Mouse (Mus musculus) lung, adult 2 months (tissue): ENCODE measurements around the gene Atl3. TPM values are rescaled to one million over a fixed set of nuclear protein-coding genes. Genes with fewer than 3 reads are reported as not detected.

Experiments used
- DNase-seq: peaks from one replicate; pipeline ENCODE4 v3.0.0; 2022
- H3K4me1 ChIP-seq: fragments of 200-500 bp; 2 replicates; pipeline ENCODE4 v1.6.1; 2011; ENCODE audit warnings: low read length; ENCODE audit not compliant: control insufficient read depth, insufficient read depth
- H3K4me3 ChIP-seq: fragments of 200-500 bp; replicated peaks from 2 replicates; pipeline ENCODE3; 2011; ENCODE audit warnings: low read depth, mild to moderate bottlenecking, control low read depth, low read length; ENCODE audit errors: extremely low read depth
- CTCF ChIP-seq: fragments of 200-500 bp; IDR thresholded peaks from 2 replicates; pipeline ENCODE4 v1.5.1; 2011; ENCODE audit warnings: mild to moderate bottlenecking, low read length, control low read depth; ENCODE audit not compliant: insufficient read depth
- POLR2A ChIP-seq: fragments of 200-500 bp; IDR thresholded peaks from 2 replicates; pipeline ENCODE4 v1.6.1; 2011; ENCODE audit warnings: low read depth, mild to moderate bottlenecking, control low read depth, low read length, borderline replicate concordance; ENCODE audit errors: extremely low read depth
- WGBS: fragments of 180-500 bp; shearing (Covaris S2); methylation state at CpG from one replicate; pipeline ENCODE4 v1.1.7; 2018; 5-methylcytosine and 5-hydroxymethylcytosine counted together
- polyA plus RNA-seq: library from polyadenylated mRNA; depleted of rRNA; stranded (reverse); fragments of >200 nt; gene quantifications from 2 replicates; pipeline ENCODE4 v1.2.3, GENCODE M21; 2012; rRNA removed

Gene Atl3
- 15.4 and 24.5 TPM in 2 replicates for polyA plus RNA-seq

DNA sequence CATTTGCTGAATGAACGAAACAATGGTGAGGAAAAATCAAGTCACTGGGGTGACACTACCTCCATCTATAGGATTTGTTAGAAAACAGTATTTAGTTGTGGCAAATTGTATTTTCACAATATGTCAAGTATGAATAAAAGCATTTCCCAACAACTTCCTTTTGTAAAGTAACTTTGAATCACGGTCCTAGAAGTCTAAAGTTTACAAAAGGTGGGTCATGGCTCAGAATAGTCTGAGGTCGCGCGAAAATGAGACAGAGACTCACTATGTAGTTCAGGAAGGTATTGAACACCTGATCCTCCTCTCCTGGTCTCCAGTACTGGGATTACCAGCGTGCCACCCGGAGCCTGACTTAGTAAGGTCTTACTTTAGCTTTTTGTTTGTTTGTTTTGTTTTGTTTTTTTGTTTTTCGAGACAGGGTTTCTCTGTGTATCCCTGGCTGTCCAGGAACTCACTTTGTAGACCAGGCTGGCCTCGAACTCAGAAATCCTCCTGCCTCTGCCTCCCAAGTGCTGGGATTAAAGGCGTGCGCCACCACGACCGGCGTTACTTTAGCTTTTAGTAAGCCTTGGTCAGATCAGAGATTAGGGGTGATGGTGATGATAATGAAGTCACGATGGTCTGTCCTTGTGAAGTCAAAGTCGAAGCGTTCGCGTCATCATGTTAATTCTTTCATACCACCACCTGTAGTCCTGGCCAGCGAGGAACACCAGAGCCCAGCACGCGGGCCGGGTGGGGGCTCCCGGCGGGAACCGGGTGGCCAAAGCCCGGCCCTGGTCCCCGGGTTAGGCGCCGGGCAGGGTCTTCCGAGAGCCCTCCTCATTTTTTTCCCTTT is at the start of gene Atl3:
Atl3 (plus strand) TSS at position 689 of the 835 bp plus-strand sequence.
- 21% methylated on average over 31 of the region's 31 CpGs for WGBS
- DNase-seq, result no peak
- Histone ChIP-seq H3K4me1 (peaks cover 4% of the 10 kb centered on the region; the same call in 1 of the 2 replicates), H3K4me3 (peak within 1 kb of the TSS; percentile 72)
- no peak for TF ChIP-seq CTCF
- no peak for TF ChIP-seq POLR2A

DNA sequence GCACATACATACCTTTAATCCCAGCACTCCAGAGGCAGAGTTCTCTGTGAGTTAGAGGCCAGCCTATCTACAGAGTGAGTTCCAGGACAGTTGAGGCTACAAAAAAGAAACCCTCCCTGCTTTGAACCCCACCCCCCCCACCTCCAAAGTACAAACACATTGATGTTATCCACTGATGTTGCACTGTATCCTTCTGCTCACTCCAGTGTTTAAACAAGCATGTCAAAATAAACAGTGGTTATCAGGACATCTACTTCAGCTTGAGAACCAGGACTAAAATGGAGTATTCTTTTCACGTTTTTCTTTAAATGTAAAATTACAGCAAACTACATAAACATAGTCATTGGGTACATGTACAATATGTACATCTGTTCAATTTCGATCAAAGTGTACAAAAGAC is 48.7 kb upstream of the Atl3 start:
- TF ChIP-seq CTCF (no peak), POLR2A (no peak)
- Histone ChIP-seq H3K4me1 (peaks cover 4% of the 10 kb centered on the region; the same call in 1 of the 2 replicates), H3K4me3 (no peak overlapping the region)
- no peak for DNase-seq
- 58% methylated on average over 2 of the region's 2 CpGs for WGBS

DNA sequence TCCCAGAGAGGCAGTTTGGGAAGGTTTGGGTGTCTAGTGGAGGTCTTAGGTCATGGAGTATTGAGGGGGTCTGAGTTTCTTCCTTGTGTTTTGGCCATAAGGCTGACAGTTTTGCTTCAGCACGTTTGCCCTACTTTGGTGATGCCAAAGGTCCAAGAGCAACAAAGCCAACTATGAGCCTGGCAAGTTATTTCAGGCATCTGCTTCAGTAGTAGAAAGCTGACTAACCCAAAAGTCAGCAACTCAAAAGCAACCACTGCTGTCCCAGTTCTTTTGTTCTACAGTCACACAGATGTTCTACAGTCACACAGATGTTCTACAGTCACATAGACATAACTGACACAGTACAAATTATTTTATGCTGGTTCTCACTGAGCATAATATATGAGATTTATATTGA is 48.2 kb upstream of the Atl3 start:
- H3K4me1 ChIP-seq, result peaks cover 4% of the 10 kb centered on the region; the same call in 1 of the 2 replicates
- no peak for TF ChIP-seq CTCF
- TF ChIP-seq POLR2A, result no peak
- DNase-seq, result no peak
- H3K4me3 ChIP-seq, result no peak overlapping the region
- 59% methylated on average over 1 of the region's 1 CpGs for WGBS

DNA sequence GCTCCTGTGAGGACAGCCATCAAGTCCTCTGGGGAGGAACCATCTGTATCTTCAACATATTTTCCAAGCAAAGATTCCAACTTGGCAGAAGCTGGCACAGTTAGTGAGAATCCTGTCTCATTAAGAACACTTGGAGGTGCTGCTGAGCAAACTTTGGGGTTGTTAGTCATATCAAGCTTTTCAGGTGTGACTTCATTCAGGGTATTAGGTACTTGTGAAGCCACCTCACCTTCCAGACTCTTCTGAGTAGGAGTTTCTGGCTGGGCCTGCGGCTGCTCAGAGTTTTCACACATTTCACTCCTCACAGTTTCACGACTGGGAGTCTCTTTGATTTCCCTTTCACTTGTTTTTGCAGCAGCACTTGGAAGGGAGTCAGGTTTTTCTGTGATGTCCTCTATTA is 37.0 kb upstream of the Atl3 start:
- DNase-seq, result no peak
- WGBS, result 45% methylated on average over 2 of the region's 2 CpGs
- TF ChIP-seq POLR2A, result no peak
- no peak for TF ChIP-seq CTCF
- H3K4me1 ChIP-seq, result no peaks in the 10 kb centered on the region; the same call in 1 of the 2 replicates
- H3K4me3 ChIP-seq, result no peak overlapping the region

DNA sequence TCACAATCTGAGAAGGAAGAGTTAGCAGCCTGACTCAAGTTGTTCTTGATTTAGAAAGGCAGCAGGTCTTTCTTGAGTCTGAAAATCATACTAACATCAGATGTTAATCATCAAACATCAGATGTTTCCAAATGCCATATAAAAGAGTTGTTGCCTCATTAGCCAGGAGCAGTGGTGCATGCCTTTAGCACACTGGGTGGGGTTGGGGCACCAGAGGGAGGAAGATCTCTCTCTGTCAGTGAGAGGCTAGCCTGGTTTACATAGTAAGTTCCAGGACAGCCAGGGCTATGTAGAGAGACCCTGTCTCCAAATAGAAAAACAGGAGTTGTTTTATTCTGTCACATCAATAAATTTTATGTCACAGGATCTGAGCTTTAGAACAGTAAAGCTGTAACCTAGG is 34.9 kb upstream of the Atl3 start:
- Histone ChIP-seq H3K4me1 (no peaks in the 10 kb centered on the region; the same call in 1 of the 2 replicates), H3K4me3 (no peak overlapping the region)
- no peak for DNase-seq
- TF ChIP-seq POLR2A (no peak), CTCF (no peak)

DNA sequence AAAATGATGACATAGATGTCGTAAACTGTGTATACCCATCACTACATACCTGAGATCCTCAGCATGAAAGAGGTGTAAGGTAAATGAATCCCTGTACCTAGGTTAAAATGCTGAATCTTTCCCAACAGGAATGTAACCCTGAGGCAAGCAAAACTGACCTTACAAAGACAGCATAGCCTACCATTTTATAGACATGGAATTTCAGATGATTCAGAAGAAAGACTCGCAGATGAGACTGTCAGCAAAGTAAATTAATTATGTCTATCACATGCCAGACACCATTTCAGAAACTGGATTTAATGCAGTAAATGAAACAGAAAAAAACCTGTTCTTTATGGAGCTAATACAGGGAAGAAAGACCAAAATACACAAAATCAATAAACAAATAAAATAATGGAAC is 34.5 kb upstream of the Atl3 start:
- TF ChIP-seq POLR2A (no peak), CTCF (no peak)
- no peak overlapping the region for H3K4me3 ChIP-seq
- H3K4me1 ChIP-seq, result no peaks in the 10 kb centered on the region; the same call in 1 of the 2 replicates
- 80% methylated on average over 2 of the region's 2 CpGs for WGBS
- no peak for DNase-seq

DNA sequence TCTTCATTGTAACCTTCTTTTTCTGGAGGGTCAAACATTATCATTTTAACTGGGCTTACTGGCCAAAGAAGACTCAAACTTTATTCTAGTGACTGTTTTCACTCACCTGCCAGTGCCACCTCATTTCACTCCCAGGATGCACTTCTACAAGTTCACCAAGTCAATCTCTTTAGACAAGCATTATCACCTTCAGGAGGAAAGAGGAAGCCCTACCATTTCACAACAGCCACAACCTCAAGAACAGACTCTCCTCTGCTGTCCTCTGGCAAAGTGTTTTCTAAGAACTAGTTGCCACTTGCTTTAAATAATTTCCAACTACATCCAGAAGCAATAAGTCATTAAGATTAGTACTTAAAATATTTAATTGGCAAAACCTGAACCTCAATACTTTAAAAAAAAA is 25.9 kb upstream of the Atl3 start:
- Histone ChIP-seq H3K4me3 (no peak overlapping the region), H3K4me1 (no peaks in the 10 kb centered on the region; the same call in none of the 2 replicates)
- no peak for DNase-seq
- TF ChIP-seq POLR2A (no peak), CTCF (no peak)

DNA sequence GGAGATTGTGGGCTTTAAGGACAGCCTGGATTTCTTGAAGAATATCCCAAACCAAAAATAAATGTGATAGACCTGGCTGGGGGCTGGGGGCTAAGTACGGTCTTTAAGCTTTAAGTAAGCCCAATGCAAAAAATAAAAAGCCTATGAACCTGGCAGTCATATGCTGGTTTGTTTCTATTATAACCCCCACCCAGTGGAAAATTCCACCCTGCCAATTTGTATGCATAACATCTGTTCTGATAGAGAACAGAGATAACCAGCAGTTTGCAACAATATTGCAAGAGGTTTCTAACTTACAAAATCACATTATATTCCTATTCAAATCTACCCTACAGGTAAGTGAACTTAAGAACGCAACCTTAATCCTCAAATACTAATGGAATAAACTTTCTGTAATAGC is 23.2 kb upstream of the Atl3 start:
- Histone ChIP-seq H3K4me1 (no peaks in the 10 kb centered on the region; the same call in none of the 2 replicates), H3K4me3 (no peak overlapping the region)
- no peak for DNase-seq
- TF ChIP-seq CTCF (no peak), POLR2A (no peak)
- 58% methylated on average over 2 of the region's 2 CpGs for WGBS

DNA sequence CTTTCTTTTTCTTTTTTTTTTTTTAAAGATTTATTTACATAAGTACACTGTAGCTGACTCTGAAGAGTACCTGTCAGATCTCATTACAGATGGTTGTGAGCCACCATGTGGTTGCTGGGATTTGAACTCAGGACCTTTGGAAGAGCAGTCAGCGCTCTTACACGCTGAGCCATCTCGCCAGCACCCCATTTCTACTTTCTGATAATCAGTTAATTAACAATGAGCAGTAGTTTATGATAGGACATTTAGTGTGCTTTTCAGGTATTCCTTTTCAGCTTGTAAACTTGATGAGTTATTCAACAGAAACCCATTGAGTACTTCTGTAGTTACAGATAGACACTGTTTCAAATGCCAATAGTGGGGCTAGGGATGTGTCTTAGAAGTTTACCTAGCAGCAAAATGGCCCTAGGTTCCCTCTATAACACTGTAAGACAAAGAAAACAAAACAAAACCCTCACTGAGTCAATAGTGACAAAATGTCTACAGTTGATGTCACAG is 14.0 kb upstream of the Atl3 start:
- no peak overlapping the region for H3K4me3 ChIP-seq
- 98% methylated on average over 3 of the region's 3 CpGs for WGBS
- H3K4me1 ChIP-seq, result no peaks in the 10 kb centered on the region; the same call in 1 of the 2 replicates
- TF ChIP-seq POLR2A (no peak), CTCF (no peak)
- DNase-seq, result no peak

DNA sequence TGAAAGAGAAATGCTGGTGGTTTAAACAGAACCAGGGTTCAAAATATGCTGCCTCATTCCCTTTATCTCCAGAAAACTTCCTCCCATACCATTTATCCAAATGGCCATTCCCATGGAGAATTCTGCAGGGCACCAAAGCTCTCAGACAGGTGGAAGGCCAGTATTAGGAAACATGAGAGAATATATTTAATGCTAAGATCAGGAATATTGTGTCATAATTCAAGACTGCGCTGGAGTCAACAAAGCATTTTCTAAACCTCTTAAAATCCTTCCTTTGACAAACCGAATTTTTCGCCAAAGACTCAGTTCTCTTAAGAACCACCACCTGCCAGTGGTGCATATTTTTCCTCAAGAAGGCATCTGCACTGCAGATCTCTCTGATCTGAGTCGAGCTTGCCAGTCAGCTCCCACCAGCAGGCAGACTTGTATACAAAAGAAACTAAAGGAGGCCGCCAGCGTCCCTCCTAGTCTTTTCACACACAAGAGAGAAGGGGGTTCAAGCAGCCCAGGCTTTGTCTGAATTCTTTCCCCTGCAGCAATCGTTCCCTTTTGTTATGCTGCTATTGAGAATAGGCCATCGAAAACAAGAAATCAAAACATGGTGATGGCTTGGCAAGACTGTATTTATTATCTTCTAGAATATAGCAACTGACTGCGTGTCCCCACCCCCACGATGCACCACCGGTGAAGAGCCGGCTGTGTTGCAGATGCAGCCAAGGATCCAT is 12.1 kb upstream of the Atl3 start:
- 6% methylated on average over 12 of the region's 12 CpGs for WGBS
- TF ChIP-seq POLR2A (no peak), CTCF (no peak)
- peak; percentile 19 for DNase-seq
- Histone ChIP-seq H3K4me3 (peak overlapping the region; percentile 68), H3K4me1 (no peaks in the 10 kb centered on the region; the same call in 1 of the 2 replicates)
